Mouse (Mus musculus) right cerebral cortex, adult 2 months (tissue): ENCODE measurements around the gene Creb5.
"Not testable (repeated sequence)": the region's sequence is repeated elsewhere in the genome, so short reads cannot be mapped to it uniquely, and the experiment has no call there.

ENCODE experiments used
- DNase-seq, 2 experiments: peaks; one replicate each; pipeline ENCODE4 v3.0.0; 2021 to 2022; ENCODE audit warnings: low spot score in 2 of 2

The Creb5 gene

DNA sequence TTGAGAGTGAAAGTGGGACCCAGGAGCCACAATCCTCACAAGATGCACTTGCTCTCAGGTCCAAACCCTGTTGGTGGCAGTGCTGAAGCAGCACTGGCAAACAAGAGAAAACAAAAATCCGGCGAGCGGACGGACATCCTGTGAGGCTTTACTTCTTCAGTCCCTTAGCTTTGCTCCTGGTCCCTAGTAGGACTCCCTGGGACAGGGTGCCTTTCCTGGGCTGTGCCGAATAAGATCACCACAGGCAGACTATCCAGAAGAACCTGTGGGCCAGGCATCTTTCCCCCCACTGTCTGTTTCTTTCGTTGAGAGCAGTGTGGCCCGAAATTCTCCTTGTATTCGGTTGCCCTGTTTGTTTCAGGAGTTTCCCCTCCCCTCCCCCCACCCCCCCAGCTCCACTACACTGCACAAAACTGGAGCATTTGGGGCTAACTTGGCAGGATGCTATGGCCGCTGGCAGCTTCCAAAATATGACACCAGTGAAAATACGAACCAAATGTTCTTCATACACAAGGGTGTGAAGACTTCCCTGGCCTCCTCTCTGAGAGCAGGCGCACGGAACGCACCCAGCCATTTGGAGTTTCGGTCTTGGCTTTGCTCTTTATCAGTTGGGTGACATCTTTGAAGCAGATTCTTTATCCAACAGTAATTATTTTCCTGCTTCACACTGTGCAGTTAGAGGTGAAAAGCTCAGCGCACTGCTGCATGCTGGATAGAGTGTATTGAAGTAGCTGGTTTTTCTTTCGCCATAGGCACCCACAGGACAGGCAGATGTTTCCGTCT lies 32.7 kb downstream of the Creb5 start:
- DNase-seq = peak; percentile 17 to 26

DNA sequence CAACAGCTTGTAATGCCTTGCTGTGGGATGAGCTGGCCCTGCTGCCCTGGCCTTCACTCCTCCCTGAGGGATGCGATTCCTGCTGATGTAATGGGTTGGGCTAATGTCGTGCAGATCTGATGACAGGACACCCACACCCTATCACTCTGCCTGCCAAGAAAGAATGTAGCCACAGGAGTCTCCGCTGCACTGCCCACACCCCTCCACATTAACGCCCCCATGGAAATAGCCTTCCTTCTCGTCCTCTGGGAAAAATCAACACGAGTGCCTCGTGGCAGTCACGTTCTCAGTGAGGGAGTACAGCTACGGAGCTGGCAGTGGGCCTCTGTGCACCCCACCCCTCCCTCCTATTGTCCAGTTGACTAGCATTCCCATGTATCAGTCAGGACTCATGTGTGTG lies 50.3 kb downstream of the Creb5 start:
- DNase-seq = peak; percentile 7 to 8

DNA sequence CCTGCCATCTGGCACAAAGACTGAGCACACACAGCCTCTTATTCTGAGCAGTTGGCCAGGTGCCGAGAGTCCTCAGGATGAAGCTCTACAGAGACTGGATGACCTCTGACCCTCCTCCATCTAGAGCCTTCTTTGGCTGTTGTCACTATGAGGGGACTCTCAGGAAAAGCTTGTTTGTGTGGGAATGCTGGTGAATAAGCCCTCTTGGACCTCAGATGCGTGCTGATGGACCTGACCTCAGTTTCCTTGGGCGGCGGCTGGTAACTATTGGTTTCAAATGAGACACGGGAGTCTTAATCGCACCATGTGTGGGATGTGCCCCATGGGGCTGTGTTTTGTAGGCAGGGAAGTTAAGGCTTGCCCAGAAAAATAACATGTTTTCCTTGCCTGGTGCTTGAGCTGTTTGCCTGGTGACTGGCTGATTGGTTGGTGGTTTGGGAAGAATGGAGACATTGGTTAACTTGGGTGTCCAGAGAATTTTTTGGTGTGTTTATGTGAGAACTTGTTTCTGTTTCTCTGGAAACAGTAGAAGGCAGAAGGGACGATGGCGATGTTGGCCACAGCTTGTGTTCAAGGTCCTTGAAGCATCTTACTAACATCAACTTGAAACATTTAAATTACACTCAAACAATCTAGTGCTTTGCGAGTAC lies 65.4 kb downstream of the Creb5 start:
- no peak for DNase-seq

DNA sequence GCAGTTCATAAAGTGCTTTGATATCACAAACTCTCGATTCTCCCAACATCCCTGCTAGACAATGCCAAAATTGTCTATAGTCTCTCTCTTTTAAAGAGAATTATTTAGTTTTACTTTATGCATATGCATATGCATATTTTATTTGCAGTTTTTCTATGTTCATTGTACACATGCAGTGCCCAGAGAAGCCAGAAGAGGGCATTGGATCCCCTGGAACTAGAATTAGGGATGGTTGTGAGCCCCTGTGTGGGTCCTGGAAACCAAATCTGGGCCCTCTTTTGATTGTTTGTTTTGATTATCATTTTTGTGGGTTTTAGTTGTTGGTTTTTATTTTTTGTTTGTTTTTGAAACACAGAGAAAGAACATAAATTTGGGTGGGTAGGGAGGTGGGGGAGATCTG lies 69.3 kb downstream of the Creb5 start:
- DNase-seq = no peak

DNA sequence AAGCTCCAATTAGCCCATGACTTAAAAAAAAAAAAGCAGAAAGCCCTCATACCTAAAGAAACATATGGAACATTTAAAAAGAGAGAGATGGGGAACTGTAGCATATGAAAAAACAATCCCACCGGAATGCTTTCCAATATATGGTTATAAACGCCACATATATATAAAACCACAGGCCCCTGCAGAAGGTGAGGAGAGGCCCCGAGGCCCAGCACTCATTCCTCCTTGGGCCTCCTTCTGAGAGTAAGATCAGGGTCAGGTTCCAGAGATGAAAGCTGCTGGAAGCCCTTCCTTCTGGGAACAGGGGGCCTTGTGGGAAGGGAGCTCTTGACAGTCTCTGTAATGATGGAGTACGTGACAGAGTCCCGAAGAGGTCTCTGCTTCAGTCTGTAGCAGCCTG lies 76.5 kb downstream of the Creb5 start:
- no peak for DNase-seq

DNA sequence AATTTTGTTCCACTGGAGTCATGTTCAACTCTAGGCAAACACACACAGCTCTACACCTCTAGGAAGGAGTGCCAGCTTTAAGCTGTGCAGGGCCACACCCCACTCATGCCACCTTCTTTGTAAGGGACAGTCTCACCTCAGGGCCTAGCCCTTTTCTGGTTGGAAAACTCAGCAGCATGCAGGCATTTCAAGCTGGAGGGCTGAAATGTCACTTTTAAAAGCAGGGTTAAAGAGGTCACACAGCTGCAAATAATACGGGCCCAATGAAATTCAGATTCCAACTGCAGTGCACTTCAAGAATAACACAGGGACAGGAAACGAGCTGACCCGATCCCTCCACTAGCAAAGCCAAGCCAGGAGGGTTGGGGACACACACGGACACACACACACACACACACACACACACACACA lies 76.9 kb downstream of the Creb5 start:
- no peak for DNase-seq

DNA sequence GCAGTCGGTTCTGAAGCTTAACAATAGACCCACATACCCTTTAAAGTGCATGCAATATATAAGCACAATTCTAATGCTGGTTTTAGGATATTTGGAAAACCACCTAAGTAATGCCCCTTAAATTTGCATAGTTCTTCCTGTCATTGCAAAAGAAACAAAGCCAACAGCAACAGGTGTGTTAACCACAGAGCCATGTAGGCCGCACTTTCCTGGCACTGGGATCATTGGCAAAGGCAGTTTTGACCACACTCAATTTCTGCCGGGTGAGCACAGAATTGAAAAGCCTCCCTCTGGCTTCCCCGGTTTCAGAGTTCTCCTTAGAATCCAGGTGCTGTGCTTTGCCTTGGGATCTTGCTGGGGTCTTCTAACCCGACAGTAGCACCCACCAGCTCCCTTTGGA lies 82.1 kb downstream of the Creb5 start:
- DNase-seq = no peak

DNA sequence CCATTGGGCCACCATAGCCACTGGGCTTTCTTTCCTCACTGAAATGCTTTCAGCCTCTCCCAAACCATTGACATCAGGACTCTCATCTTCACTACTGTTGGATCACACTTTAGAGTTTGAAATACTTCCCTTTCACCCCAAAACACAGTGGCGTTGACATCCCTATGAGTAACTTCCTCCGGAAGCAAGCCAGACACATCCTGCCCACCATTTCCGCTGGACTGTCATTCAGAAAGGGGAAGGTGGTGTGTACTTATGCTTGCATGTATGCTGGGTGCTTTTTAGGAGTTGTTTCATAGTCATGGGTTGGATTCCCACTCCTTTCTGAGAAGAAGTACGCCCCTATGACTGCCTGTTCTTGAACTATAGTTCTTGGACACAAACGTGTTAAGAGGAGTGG lies 82.9 kb downstream of the Creb5 start:
- no peak for DNase-seq

DNA sequence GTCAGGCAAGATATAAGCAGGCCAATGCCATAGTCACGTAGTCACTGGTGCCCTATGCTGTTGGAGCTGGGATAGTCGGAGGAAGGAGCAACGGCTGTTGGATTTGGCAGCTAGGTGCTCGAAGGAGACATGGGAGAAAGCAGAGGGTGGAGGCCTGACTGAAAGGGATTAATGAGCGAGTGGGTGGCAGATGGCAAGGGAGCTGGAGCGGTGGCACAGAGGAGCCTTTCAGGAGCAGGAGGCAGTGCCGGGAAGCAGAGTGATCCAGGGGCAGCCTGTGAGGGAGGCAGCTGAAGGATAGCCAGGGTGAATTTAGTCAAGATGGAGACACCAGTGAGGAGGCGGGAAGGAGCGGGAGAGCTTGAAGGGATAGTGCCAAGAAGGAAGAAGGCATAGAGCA lies 84.9 kb downstream of the Creb5 start:
- DNase-seq = no peak

DNA sequence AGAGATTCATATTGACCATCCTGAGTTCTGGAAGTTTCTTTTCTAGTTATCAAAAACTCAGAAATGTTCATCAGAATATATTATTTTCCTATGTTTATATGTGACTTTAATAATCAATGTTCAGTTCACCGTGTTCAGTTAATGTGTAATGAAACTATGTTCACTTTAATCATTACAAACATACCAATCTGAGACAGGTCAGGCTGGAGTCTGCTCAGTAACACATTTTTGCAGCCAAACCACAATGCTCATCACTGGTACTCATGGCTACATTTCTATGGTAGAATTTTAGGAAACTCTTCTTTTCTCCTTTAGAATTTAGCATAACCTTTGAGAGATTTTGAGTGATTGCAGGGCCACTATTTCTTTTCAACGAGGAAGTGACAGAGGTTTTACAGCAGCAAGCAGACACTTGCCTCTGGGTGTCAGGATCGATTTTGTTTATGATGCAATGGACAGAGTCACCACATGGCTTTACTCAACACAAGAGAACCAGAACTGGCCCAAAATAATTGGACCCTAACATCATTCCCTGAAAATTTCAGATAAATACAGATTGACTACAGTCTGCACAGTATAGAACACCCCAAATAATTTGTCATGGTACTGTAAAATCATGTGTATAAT lies 87.4 kb downstream of the Creb5 start:
- DNase-seq = no peak

DNA sequence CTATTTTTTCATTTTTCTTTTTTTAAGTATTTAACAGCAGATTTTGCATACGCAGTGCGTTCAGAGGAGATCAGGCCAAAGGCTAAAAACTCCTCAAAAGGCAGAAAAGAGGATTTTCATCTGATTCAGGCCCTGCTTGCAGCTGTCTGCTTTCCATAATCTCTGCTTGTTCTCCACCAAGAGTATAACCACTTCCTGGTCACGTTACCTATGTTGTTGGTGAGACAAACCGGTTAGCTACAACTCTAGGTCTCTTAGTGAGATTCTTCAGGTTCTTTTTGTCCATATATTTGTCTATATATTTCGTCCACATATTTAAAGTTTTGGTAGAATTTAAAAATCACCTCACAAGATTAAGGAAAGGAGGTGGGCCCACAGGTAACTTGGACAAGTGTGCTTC lies 102.2 kb downstream of the Creb5 start:
- DNase-seq = no peak

DNA sequence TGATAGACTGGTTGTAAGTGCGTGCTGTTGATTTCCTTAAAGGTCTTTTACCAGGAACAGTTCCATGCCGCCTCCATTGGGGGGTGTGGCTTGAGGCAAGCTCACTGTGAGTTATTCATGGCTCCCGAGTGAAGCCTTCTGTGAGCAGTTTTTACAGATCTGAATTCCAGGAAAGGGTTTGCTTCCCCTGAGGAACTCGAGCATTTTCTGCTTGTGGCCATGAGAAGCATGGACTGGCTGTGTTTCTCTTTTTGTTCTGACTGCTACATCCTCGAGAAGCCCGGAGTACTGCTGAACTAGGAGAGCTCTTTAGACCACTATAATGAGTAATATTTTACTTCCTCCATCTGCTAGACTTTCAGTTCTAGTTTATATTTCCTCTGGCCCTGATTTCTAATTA lies 103.3 kb downstream of the Creb5 start:
- DNase-seq = peak; percentile 50 to 55

DNA sequence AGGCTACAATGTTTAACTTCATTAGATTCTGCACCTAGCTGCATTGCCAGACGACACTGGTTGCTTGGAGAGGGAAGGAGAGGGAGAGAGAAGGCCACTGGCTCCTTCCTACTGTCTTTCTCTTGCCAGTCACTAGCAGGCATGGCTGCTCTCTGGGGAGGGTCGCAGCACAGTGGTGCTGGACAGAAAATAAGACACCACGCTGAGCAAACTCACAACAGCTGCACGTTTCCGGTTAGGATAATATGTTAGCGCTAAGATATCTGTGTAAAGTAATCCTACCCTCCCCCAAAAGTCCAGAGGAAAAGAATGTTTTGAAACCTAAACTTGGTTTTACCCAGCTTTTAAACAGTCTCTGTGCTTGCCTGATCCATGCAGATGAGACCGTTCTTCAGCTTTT lies 107.0 kb downstream of the Creb5 start:
- DNase-seq = no peak

DNA sequence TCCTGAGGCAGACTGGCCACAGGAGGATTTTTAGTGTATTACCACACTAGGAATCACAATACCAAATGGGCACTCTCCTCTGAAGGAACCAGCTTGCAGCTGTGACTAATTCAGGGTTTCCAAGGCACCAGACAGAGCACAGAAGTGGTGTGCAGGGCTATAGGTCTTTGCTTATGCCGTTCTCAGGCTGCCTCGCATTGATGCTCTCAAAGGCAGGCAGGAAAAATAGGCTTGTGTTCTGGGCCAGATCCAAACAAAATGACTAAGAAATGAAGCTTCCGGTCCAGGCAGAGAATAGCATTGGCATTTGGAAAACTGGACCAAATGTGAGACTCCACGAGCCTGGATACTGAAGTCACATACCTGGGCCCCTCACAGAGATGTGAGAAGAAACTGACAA lies 108.1 kb downstream of the Creb5 start:
- no peak for DNase-seq

DNA sequence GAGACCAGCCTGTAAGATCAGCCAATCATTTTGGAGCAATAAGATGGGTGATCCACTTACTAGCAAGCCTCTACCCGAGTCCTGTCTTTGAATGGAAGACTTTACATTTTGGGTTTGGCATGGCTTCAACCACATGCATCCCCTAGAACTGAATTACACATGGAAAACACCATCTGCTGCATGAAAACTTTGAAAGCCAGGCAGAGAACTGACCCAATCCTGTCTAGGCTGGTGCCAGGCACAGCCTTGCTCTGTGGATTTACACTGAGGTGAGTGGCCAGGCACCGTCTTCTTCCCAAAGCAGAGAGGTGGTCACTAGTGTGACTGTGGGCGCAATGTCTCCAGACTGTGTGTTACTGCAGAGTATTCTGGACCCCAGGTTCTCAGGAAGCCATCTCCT lies 109.4 kb downstream of the Creb5 start:
- DNase-seq = no peak

DNA sequence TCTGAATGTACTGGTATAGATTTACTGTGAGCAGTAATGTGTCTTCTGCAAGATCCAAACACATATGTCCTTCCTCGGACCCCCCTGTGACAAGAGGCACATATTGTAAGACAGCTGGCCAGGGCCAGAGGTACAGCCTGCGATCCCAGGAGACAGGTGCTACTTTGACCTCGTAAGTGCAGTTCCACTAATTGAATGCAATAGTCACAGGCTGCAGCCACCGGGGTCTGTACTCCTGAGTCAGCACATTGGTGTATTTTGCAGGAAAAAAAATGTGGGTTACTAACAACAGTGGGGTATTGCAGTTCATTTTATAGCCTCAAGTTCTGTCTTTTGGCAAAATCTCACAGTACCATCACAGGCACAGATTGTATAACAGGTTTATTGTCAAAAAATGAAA lies 110.7 kb downstream of the Creb5 start:
- DNase-seq = no peak

DNA sequence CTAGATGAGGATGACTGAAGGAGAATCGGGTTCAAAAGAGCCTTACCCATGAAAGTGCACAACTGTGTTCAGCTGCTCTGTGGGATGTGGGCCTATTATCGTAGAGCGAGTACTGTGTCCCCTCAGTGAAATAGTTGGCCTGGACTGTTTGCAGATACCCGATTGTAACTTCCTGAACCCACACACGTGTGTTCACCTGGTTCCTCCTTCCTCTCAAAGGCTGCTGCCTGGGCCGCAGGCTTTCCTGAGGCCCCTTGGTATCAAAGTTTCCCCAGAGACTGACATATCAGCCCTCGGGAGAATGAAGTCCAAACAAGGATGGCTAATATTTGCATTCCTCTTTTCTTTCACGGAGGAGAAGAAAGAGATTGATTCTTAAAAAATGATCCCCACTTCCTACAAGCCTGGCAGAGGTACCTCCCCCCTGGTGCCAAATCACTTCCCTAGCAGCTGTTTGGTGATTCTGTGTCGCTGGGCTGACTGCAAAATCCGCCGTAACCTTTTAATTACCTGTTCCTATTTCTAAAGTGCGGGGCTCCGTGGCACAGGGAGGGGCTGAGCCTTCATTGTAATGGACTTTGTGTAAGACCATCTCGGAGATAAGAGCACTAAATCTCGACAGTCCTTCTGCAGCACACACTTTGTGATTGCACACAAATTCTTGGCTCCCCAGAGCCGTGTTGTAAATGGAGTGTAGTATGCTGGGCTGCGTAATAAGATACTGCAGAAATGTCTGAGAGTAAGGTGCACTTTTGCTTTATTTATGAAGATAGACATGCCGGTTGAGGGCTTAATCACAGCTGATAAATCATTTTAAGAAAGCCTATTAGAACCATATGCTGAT lies 111.4 kb downstream of the Creb5 start:
- DNase-seq = no peak

DNA sequence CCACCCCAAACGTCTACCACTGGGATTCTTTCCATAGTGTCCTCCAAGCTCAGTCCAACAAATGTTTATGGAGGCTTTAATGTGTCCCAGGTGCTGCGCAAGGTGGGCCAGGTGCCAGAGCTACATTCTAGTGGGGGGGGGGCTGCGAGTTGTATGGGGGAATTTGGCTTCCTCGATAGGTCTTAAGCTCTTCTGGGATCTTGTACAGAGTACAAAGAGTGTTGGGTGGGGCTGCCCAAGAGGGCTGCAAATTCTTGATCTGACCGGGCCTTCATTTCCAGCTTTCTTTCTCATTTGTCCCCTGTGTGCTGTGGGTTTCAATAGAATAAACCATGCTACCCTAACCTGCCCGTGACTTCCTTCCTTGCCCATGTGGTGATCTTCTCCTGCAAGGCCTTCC lies 114.3 kb downstream of the Creb5 start:
- DNase-seq = no peak

DNA sequence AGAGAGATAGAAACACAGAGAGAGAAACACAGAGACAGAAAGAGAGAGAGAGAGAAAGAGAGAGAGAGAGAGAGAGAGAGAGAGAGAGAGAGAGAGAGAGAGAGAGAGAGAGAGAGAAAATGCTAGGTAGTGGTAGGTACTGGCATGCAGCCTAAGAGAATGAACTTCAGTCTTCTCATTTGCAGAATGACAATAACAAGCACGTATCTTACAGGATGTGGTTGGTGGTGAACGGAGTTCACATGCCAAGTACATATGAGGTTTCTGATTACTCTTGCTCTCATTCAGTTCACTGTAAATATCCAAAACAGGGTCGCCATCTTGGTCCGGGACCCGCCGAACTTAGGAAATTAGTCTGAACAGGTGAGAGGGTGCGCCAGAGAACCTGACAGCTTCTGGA lies 115.5 kb downstream of the Creb5 start:
- DNase-seq = not testable (repeated sequence)

DNA sequence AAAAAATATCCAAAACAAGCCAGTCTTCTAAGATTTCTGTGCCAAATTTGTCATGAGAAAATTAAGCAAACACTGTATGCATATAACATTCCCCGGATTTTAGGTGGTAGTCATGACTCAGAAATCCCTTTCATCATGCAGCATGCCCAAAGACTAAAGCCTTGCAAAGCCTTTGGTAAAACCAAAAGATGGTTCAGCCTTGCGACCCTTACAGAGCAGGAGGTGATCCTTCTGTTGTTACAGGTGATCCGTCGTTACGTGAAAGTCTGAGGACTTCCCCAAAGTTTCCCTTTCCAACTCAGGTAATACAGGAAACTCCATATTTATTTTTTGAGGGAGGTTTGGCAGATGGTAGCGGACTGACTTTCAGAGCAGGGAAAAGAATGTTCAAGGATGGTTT lies 122.1 kb downstream of the Creb5 start:
- no peak for DNase-seq

DNA sequence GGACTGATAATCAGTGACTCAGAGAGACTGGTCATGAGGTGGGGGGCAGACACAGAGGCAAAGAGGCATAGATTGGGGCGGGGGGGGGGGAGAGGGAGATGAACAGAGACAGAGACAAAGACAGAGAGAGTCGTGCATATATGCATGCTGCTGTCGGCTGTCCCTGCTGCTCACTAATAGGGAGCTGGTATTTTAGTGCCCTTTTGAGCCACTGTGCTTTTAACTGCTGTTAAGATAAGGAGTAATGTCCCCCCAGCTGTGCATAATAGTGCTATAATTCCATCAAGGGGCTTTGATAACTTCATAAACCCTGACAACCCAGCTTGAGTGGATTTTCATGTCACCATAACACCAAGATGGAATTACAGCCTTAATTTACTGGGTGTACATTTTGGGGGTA lies 134.3 kb downstream of the Creb5 start:
- DNase-seq = no peak

DNA sequence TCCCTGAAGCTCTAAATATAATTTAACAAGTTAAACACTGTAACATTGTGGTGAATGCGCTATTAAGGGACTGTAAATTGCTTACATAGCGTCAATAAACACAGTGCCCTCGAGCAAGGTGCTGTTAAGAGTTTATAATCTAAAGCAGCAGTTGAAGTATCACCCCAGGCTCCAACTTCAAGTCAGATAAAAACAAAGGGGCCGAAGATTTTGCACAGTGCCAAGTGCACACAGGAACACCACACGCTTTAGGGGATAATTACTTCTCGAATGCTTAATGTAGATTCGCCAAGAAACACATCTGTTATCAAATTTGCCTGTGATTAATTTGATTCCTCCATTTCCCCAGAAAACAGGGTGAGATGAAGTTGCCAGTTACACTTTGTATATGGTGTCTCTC lies 142.3 kb downstream of the Creb5 start:
- no peak for DNase-seq
